Mouse (Mus musculus): ENCODE results near the gene Slc24a3.

DNA sequence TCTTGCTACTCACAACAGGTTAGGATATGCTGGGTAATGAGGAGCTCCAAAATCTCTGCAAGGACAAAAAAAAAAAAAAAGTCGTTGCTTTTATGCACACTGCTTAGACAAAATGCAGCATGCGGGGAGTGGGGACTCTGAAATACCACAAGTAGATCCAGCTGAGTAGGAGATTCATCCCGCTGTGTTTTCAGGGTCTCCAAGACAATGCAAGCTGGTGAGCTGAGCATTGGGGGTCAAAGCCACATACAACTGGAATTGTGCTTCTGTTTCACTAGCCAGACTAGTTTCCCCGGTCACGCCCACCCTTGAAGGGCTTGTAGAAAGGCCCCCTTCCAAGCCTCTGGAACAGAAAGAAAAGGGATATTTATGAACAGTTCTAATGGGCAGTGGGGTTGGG, 270.8 kb downstream of the Slc24a3 start:
- TF ChIP-seq CTCF (IDR thresholded peaks at IDR 0.05; ENCODE audit: low read depth, low read length), result no peak
- no peak for TF ChIP-seq POLR2A (IDR thresholded peaks at IDR 0.05; ENCODE audit: extremely low read depth, insufficient read depth, low read length)

Measured in liver, adult 2 months (tissue).